Mouse (Mus musculus) liver, postnatal 0 days (tissue): ENCODE data around the gene Dvl2.

ENCODE experiments used
- CTCF ChIP-seq: sonication (generic); IDR thresholded peaks from 2 replicates; pipeline ENCODE4 v1.5.1; 2016; ENCODE audit warnings: antibody characterized with exemption, low read depth
- EP300 ChIP-seq: IDR thresholded peaks from 2 replicates; pipeline ENCODE4 v1.6.1; 2016; ENCODE audit warnings: antibody characterized with exemption, low read depth, mild to moderate bottlenecking

- TF ChIP-seq CTCF (no peak), EP300 (no peak)
Measured at GRCm38 (mm10) chr11:70013408-70013807, 13.0 kb downstream of the Dvl2 start.
